Mouse (Mus musculus): ENCODE measurements around the gene Asic5. TPM values are rescaled to one million over a fixed set of nuclear protein-coding genes. Genes with fewer than 3 reads are reported as not detected.

Gene Asic5
- polyA plus RNA-seq, 1 experiment from 2014 or later, result not detected

- Histone ChIP-seq H3K27ac (ENCODE audit: low read length) (no peak overlapping the region), H3K4me1 (ENCODE audit: control insufficient read depth, insufficient read depth, low read length) (no peaks in the 10 kb centered on the region), H3K9ac (ENCODE audit: low read length) (no peak overlapping the region), H3K27me3 (ENCODE audit: control insufficient read depth, insufficient read depth, low read length) (no peaks in the 10 kb centered on the region), H3K9me3 (replicated peaks; ENCODE audit: control insufficient read depth, low read length) (no peaks in the 10 kb centered on the region), H3K4me2 (ENCODE audit: low read depth, low read length) (no peak overlapping the region), H3K4me3 (ENCODE audit: low read length) (no peak overlapping the region), H3K36me3 (ENCODE audit: control insufficient read depth, insufficient read depth) (no peaks in the 10 kb centered on the region)
- WGBS, result 71% methylated on average over 5 of the region's 5 CpGs
- no peak for ATAC-seq (replicated peaks; ENCODE audit: extremely low read depth, insufficient read depth, low FRiP score)
Observed at GRCm38 (mm10) chr3:81961336-81961735, 20.8 kb upstream of the Asic5 start.

- Histone ChIP-seq H3K36me3 (ENCODE audit: control insufficient read depth, insufficient read depth) (no peaks in the 10 kb centered on the region), H3K9me3 (replicated peaks; ENCODE audit: control insufficient read depth, low read length) (no peaks in the 10 kb centered on the region), H3K4me3 (ENCODE audit: low read length) (no peak overlapping the region), H3K4me2 (ENCODE audit: low read depth, low read length) (no peak overlapping the region), H3K4me1 (ENCODE audit: control insufficient read depth, insufficient read depth, low read length) (no peaks in the 10 kb centered on the region), H3K27me3 (ENCODE audit: control insufficient read depth, insufficient read depth, low read length) (no peaks in the 10 kb centered on the region), H3K27ac (ENCODE audit: low read length) (no peak overlapping the region), H3K9ac (ENCODE audit: low read length) (no peak overlapping the region)
- WGBS, result 73% methylated on average over 5 of the region's 5 CpGs
- no peak for ATAC-seq (replicated peaks; ENCODE audit: extremely low read depth, insufficient read depth, low FRiP score)
Observed at GRCm38 (mm10) chr3:81963768-81964167, 18.3 kb upstream of the Asic5 start.

- Histone ChIP-seq H3K4me2 (ENCODE audit: low read depth, low read length) (no peak overlapping the region), H3K36me3 (ENCODE audit: control insufficient read depth, insufficient read depth) (no peaks in the 10 kb centered on the region), H3K27me3 (ENCODE audit: control insufficient read depth, insufficient read depth, low read length) (no peaks in the 10 kb centered on the region), H3K27ac (ENCODE audit: low read length) (no peak overlapping the region), H3K9me3 (replicated peaks; ENCODE audit: control insufficient read depth, low read length) (no peaks in the 10 kb centered on the region), H3K9ac (ENCODE audit: low read length) (no peak overlapping the region), H3K4me1 (ENCODE audit: control insufficient read depth, insufficient read depth, low read length) (no peaks in the 10 kb centered on the region), H3K4me3 (ENCODE audit: low read length) (no peak overlapping the region)
- WGBS, result 60% methylated on average over 3 of the region's 3 CpGs
- no peak for ATAC-seq (replicated peaks; ENCODE audit: extremely low read depth, insufficient read depth, low FRiP score)
Observed at GRCm38 (mm10) chr3:81964596-81964995, 17.5 kb upstream of the Asic5 start.

GRCm38 (mm10) chr3:81975607-81976006 is 6.5 kb upstream of the Asic5 start:
- ATAC-seq (replicated peaks; ENCODE audit: extremely low read depth, insufficient read depth, low FRiP score), result no peak
- no peaks in the 10 kb centered on the region for H3K36me3 ChIP-seq (ENCODE audit: control insufficient read depth, insufficient read depth)
- WGBS, result 44% methylated on average over 4 of the region's 4 CpGs

GRCm38 (mm10) chr3:81976102-81976501 is 6.0 kb upstream of the Asic5 start, which contains the start of gene Tdo2:
TSS of gene Tdo2 (minus strand) at chr3:81976202.
- Histone ChIP-seq H3K9me3 (replicated peaks; ENCODE audit: control insufficient read depth, low read length) (no peaks in the 10 kb centered on the region), H3K9ac (ENCODE audit: low read length) (no peak within 1 kb of the TSS), H3K4me1 (ENCODE audit: control insufficient read depth, insufficient read depth, low read length) (0 out of 2 replicates have a peak, but pooled peaks cover 2% of the 10 kb centered on the region), H3K36me3 (ENCODE audit: control insufficient read depth, insufficient read depth) (no peaks in the 10 kb centered on the region), H3K4me3 (ENCODE audit: low read length) (no peak within 1 kb of the TSS), H3K27ac (ENCODE audit: low read length) (no peak within 1 kb of the TSS), H3K4me2 (ENCODE audit: low read depth, low read length) (no peak within 1 kb of the TSS), H3K27me3 (ENCODE audit: control insufficient read depth, insufficient read depth, low read length) (no peaks in the 10 kb centered on the region)
- ATAC-seq (replicated peaks; ENCODE audit: extremely low read depth, insufficient read depth, low FRiP score), result no peak

More at GRCm38 (mm10) chr3:81975607-81976006, 6.5 kb upstream of the Asic5 start:
- Histone ChIP-seq H3K4me3 (ENCODE audit: low read length) (no peak overlapping the region), H3K9me3 (replicated peaks; ENCODE audit: control insufficient read depth, low read length) (no peaks in the 10 kb centered on the region), H3K4me1 (ENCODE audit: control insufficient read depth, insufficient read depth, low read length) (0 out of 2 replicates have a peak, but pooled peaks cover 2% of the 10 kb centered on the region), H3K9ac (ENCODE audit: low read length) (no peak overlapping the region), H3K27me3 (ENCODE audit: control insufficient read depth, insufficient read depth, low read length) (no peaks in the 10 kb centered on the region), H3K4me2 (ENCODE audit: low read depth, low read length) (no peak overlapping the region), H3K27ac (ENCODE audit: low read length) (no peak overlapping the region)

- Histone ChIP-seq H3K36me3 (ENCODE audit: control insufficient read depth, insufficient read depth) (no peaks in the 10 kb centered on the region), H3K4me1 (ENCODE audit: control insufficient read depth, insufficient read depth, low read length) (no peaks in the 10 kb centered on the region), H3K4me3 (ENCODE audit: low read length) (no peak overlapping the region), H3K9ac (ENCODE audit: low read length) (no peak overlapping the region), H3K9me3 (replicated peaks; ENCODE audit: control insufficient read depth, low read length) (no peaks in the 10 kb centered on the region), H3K27me3 (ENCODE audit: control insufficient read depth, insufficient read depth, low read length) (no peaks in the 10 kb centered on the region), H3K27ac (ENCODE audit: low read length) (no peak overlapping the region), H3K4me2 (ENCODE audit: low read depth, low read length) (no peak overlapping the region)
- 65% methylated on average over 5 of the region's 5 CpGs for WGBS
- ATAC-seq (replicated peaks; ENCODE audit: extremely low read depth, insufficient read depth, low FRiP score), result no peak
Observed at GRCm38 (mm10) chr3:81981576-81981975, 514 bp upstream of the Asic5 start.

- H3K4me2 ChIP-seq (ENCODE audit: low read depth, low read length), result no peak overlapping the region
- no peaks in the 10 kb centered on the region for H3K4me1 ChIP-seq (ENCODE audit: control insufficient read depth, insufficient read depth, low read length)
- no peaks in the 10 kb centered on the region for H3K27me3 ChIP-seq (ENCODE audit: control insufficient read depth, insufficient read depth, low read length)
- no peaks in the 10 kb centered on the region for H3K9me3 ChIP-seq (replicated peaks; ENCODE audit: control insufficient read depth, low read length)
- H3K4me3 ChIP-seq (ENCODE audit: low read length), result no peak overlapping the region
- no peaks in the 10 kb centered on the region for H3K36me3 ChIP-seq (ENCODE audit: control insufficient read depth, insufficient read depth)
- no peak overlapping the region for H3K9ac ChIP-seq (ENCODE audit: low read length)
- ATAC-seq (replicated peaks; ENCODE audit: extremely low read depth, insufficient read depth, low FRiP score), result no peak
- no peak overlapping the region for H3K27ac ChIP-seq (ENCODE audit: low read length)
- 65% methylated on average over 8 of the region's 8 CpGs for WGBS
Observed at GRCm38 (mm10) chr3:81983120-81983895, 1.2 kb downstream of the Asic5 start.

- no peak overlapping the region for H3K4me3 ChIP-seq (ENCODE audit: low read length)
- H3K36me3 ChIP-seq (ENCODE audit: control insufficient read depth, insufficient read depth), result no peaks in the 10 kb centered on the region
- no peak for ATAC-seq (replicated peaks; ENCODE audit: extremely low read depth, insufficient read depth, low FRiP score)
- no peak overlapping the region for H3K9ac ChIP-seq (ENCODE audit: low read length)
- H3K27me3 ChIP-seq (ENCODE audit: control insufficient read depth, insufficient read depth, low read length), result no peaks in the 10 kb centered on the region
- no peak overlapping the region for H3K4me2 ChIP-seq (ENCODE audit: low read depth, low read length)
- no peak overlapping the region for H3K27ac ChIP-seq (ENCODE audit: low read length)
- peaks cover 7% of the 10 kb centered on the region for H3K4me1 ChIP-seq (ENCODE audit: control insufficient read depth, insufficient read depth, low read length)
- no peaks in the 10 kb centered on the region for H3K9me3 ChIP-seq (replicated peaks; ENCODE audit: control insufficient read depth, low read length)
- WGBS, result 55% methylated on average over 1 of the region's 1 CpGs
Observed at GRCm38 (mm10) chr3:81985100-81985499, 3.0 kb downstream of the Asic5 start.

- H3K27me3 ChIP-seq (ENCODE audit: control insufficient read depth, insufficient read depth, low read length), result no peaks in the 10 kb centered on the region
- WGBS, result 96% methylated on average over 2 of the region's 2 CpGs
- H3K4me2 ChIP-seq (ENCODE audit: low read depth, low read length), result no peak overlapping the region
- ATAC-seq (replicated peaks; ENCODE audit: extremely low read depth, insufficient read depth, low FRiP score), result no peak
- H3K9me3 ChIP-seq (replicated peaks; ENCODE audit: control insufficient read depth, low read length), result no peaks in the 10 kb centered on the region
- H3K4me3 ChIP-seq (ENCODE audit: low read length), result no peak overlapping the region
- H3K9ac ChIP-seq (ENCODE audit: low read length), result no peak overlapping the region
- no peaks in the 10 kb centered on the region for H3K36me3 ChIP-seq (ENCODE audit: control insufficient read depth, insufficient read depth)
- peaks cover 7% of the 10 kb centered on the region for H3K4me1 ChIP-seq (ENCODE audit: control insufficient read depth, insufficient read depth, low read length)
- no peak overlapping the region for H3K27ac ChIP-seq (ENCODE audit: low read length)
Observed at GRCm38 (mm10) chr3:81986103-81986502, 4.0 kb downstream of the Asic5 start.

All from heart, embryonic 16.5 days (tissue).